Mouse (Mus musculus): ENCODE data around the gene Agt. TPM values are rescaled to one million over a fixed set of nuclear protein-coding genes. Genes with fewer than 3 reads are reported as not detected.

Agt gene
- polyA plus RNA-seq, 1 experiment from 2014 or later, result not detected

DNA sequence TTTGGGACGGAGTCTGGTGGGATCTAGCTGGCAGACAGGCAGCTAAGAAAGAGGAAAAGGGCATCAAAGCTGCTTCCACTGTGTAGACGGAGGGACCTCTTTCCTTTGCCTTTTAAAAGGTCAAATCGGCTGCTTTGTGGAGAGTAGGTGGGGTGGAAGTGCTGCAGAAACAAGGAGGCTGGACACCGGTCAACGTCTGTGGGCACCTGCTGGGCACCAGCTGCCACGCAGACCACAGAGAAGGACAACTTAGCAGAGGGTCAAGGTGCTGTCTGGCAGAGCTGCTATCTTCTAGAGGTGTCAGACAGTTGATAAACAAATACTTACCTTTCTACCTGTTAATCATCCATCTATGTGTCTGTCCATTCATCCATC is 61.2 kb downstream of the Agt start:
- no peak overlapping the region for H3K9ac ChIP-seq (ENCODE audit: low read length)
- ATAC-seq (ENCODE audit: insufficient number of reproducible peaks, low FRiP score, low TSS enrichment, low read depth), result no peak
- DNase-seq (ENCODE audit: low spot score), result no peak
- no peaks in the 10 kb centered on the region; the same call in 1 of the 2 replicates for H3K36me3 ChIP-seq (ENCODE audit: control insufficient read depth, insufficient read depth, low read length)
- no peaks in the 10 kb centered on the region for H3K27me3 ChIP-seq (ENCODE audit: control insufficient read depth, insufficient read depth, low read length)
- H3K9me3 ChIP-seq (ENCODE audit: control insufficient read depth, low read length), result no peaks in the 10 kb centered on the region
- no peak overlapping the region for H3K27ac ChIP-seq (replicated peaks; ENCODE audit: low read depth, low read length)
- no peak overlapping the region for H3K4me3 ChIP-seq (ENCODE audit: low read depth, low read length)
- 85% methylated on average over 6 of the region's 6 CpGs for WGBS
- H3K4me2 ChIP-seq (ENCODE audit: low read depth, severe bottlenecking), result no peak overlapping the region
- no peaks in the 10 kb centered on the region for H3K4me1 ChIP-seq (ENCODE audit: control insufficient read depth, insufficient read depth, low read length)

DNA sequence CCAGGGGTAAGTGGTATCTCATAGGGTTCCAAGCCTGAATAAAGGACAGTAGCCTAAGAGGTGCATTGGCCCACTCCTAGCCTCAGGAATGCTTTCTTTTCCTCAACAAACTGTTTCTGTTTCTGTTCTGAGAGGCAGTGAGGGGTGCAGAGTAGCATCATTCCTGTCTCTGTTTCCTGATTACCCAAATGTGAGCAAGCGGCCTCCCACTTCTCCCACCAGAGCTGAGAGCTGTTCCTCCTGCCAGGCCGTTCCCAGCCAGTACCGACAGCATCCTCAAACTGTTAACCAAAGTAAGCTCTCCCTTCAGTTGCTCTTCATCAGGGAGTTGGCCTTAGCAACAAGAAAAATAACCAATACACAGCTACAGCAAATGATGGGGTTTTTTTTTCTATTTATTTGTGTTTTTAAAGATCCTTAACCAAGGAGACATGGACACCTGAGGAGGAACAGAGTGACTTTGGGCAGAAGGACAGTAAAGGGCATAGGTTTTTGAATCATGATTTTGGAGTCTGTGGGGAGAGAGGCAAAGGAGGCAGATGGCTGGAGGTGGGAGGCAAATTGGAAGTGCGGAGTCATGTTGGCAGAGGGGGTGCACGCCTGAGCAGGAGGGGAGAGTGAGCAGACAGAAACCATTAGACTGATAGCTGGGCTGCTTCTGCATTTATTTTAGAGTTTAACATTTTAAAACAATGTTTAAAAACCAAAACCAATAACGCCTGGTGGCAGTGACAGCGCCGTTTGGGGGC is 61.8 kb downstream of the Agt start:
- Histone ChIP-seq H3K9ac (ENCODE audit: low read length) (no peak overlapping the region), H3K27ac (replicated peaks; ENCODE audit: low read depth, low read length) (no peak overlapping the region), H3K4me3 (ENCODE audit: low read depth, low read length) (no peak overlapping the region), H3K9me3 (ENCODE audit: control insufficient read depth, low read length) (no peaks in the 10 kb centered on the region), H3K27me3 (ENCODE audit: control insufficient read depth, insufficient read depth, low read length) (no peaks in the 10 kb centered on the region), H3K4me1 (ENCODE audit: control insufficient read depth, insufficient read depth, low read length) (no peaks in the 10 kb centered on the region), H3K4me2 (ENCODE audit: low read depth, severe bottlenecking) (no peak overlapping the region), H3K36me3 (ENCODE audit: control insufficient read depth, insufficient read depth, low read length) (no peaks in the 10 kb centered on the region; the same call in 1 of the 2 replicates)
- ATAC-seq (ENCODE audit: insufficient number of reproducible peaks, low FRiP score, low TSS enrichment, low read depth), result no peak
- DNase-seq (ENCODE audit: low spot score), result no peak
- WGBS, result 83% methylated on average over 8 of the region's 8 CpGs

Other genes starting within 250 kb of the Agt start
- gene Pgbd5, start 130.0 kb downstream of the Agt start, polyA plus RNA-seq (2014; fragmentation: Nextera tagmentation; extraction: Ambion mirVana), result 0.36 and 0.95 TPM in 2 replicates
- gene Cog2, start 48.9 kb downstream of the Agt start, polyA plus RNA-seq (2014; fragmentation: Nextera tagmentation; extraction: Ambion mirVana), result 38.7 and 38.9 TPM in 2 replicates
- gene Capn9, start 6.4 kb upstream of the Agt start, polyA plus RNA-seq (2014; fragmentation: Nextera tagmentation; extraction: Ambion mirVana), result not detected in 2 replicates
- 28.2 and 30.4 TPM in 2 replicates for gene 2310022B05Rik, start 93.7 kb upstream of the Agt start, polyA plus RNA-seq (2014; fragmentation: Nextera tagmentation; extraction: Ambion mirVana)
- 49.5 and 53.9 TPM in 2 replicates for gene Ttc13, start 152.3 kb upstream of the Agt start, polyA plus RNA-seq (2014; fragmentation: Nextera tagmentation; extraction: Ambion mirVana)
- gene Arv1, start 152.4 kb upstream of the Agt start, polyA plus RNA-seq (2014; fragmentation: Nextera tagmentation; extraction: Ambion mirVana), result 27.3 and 30.5 TPM in 2 replicates
- 3.7 and 4.5 TPM in 2 replicates for gene Fam89a, start 182.1 kb upstream of the Agt start, polyA plus RNA-seq (2014; fragmentation: Nextera tagmentation; extraction: Ambion mirVana)
- 0.01 TPM in 1 of 2 replicates, not detected in the other for gene Trim67, start 223.4 kb upstream of the Agt start, polyA plus RNA-seq (2014; fragmentation: Nextera tagmentation; extraction: Ambion mirVana)

Measured in limb, embryonic 11.5 days (tissue).